Mouse (Mus musculus) G1E (cell line): Measurements from ENCODE around the gene Grin2d.

Experiments
- CTCF ChIP-seq: IDR thresholded peaks from 2 replicates; pipeline ENCODE4 v1.5.1; 2012; ENCODE audit warnings: low read depth, low read length, inconsistent platforms, mixed read lengths
- TAL1 ChIP-seq: conservative IDR thresholded peaks from 2 replicates; pipeline ENCODE4 v1.6.1; 2012; ENCODE audit warnings: low read depth, low read length, inconsistent platforms, mixed read lengths

GRCm38 (mm10) chr7:45842950-45843744 lies 35.0 kb downstream of the Grin2d start:
- no peak for TF ChIP-seq CTCF
- no peak for TF ChIP-seq TAL1
